Mouse (Mus musculus): ENCODE measurements around the gene Olfr1392. TPM values are rescaled to one million over a fixed set of nuclear protein-coding genes. Genes with fewer than 3 reads are reported as not detected.
A peak's percentile ranks its signal among the peaks of the same experiment; 100 is the strongest.

Gene Olfr1392
- polyA plus RNA-seq, 1 experiment from 2014 or later: not detected

DNA sequence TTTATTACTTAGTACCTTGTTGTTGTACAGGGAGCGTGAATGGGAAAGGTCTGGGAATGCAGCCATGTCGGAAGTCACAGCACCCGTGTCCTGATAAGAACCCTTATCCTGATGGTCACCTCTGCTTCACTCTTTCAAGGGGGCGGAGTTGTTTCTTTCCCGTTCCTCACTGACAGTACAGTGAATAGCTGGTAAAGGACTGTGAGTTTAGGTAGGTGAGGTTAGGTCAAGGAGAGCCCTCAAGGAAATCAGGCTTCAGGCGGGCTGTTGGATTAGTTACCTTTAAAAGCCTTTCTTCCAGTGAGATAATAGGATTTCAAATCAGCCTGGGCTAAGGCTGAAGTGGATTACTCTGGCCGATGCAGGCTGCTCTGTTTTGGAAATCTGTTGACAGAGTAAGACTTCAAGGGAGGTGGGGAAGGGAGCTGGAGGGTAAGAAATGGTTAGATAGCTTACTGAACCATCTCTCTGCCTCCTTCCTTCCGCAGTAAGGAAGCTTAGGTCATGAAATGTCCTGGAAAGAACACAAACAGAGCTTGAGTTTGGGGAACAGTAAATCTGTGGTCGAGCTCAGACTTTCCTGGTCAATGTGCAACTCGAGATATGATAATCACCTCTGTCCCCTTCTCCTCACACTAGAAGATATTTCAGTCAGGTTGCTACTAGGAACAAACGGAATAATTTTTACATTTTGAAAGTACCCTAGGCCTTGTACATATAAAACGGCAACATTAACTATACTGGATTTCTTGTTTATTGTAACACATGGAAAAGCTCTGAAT lies 39.3 kb upstream of the Olfr1392 start:
- no peak for ATAC-seq (ENCODE audit: low FRiP score, low read depth)
- Histone ChIP-seq H3K4me1 (peaks cover 22% of the 10 kb centered on the region), H3K9ac (no peak overlapping the region), H3K9me3 (no peaks in the 10 kb centered on the region), H3K36me3 (no peaks in the 10 kb centered on the region), H3K4me3 (no peak overlapping the region), H3K4me2 (replicated peaks) (peak overlapping the region; percentile 68), H3K27ac (no peak overlapping the region), H3K27me3 (replicated peaks) (no peaks in the 10 kb centered on the region)
- WGBS: 42% methylated on average over 12 of the region's 12 CpGs

DNA sequence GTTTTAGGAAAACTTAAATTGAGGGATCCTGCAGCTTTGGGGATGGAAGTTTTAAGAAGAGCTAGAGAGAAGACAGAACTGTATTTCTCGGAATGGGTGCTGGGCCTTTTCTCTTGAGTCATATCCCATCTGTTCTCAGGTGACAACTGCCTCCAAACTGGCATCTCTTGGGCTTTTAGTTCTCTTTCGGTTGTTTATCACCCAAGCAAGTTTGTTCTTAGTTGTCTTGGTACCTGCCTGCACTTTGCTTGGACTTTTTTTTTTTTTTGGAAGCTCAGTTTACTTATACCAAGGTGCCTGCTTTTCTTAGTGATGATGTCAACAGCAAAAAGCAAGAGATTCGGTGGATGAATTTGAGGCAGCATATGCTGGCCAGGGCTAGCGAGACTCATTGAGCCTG lies 38.6 kb upstream of the Olfr1392 start:
- ATAC-seq (ENCODE audit: low FRiP score, low read depth): no peak
- 90% methylated on average over 4 of the region's 4 CpGs for WGBS
- no peaks in the 10 kb centered on the region for H3K27me3 ChIP-seq (replicated peaks)
- H3K4me1 ChIP-seq: peaks cover 27% of the 10 kb centered on the region
- H3K4me3 ChIP-seq: no peak overlapping the region
- no peak overlapping the region for H3K27ac ChIP-seq
- no peaks in the 10 kb centered on the region for H3K36me3 ChIP-seq
- no peaks in the 10 kb centered on the region for H3K9me3 ChIP-seq
- no peak overlapping the region for H3K4me2 ChIP-seq (replicated peaks)
- H3K9ac ChIP-seq: no peak overlapping the region

GRCm38 (mm10) chr11:49247255-49247654 lies 37.8 kb upstream of the Olfr1392 start:
- no peaks in the 10 kb centered on the region for H3K36me3 ChIP-seq
- no peak overlapping the region for H3K4me3 ChIP-seq
- no peaks in the 10 kb centered on the region for H3K9me3 ChIP-seq
- no peaks in the 10 kb centered on the region for H3K27me3 ChIP-seq (replicated peaks)
- H3K4me2 ChIP-seq (replicated peaks): no peak overlapping the region
- no peak overlapping the region for H3K27ac ChIP-seq
- peak overlapping the region; percentile 40; the same call in 1 of the 2 replicates for H3K9ac ChIP-seq
- H3K4me1 ChIP-seq: peaks cover 27% of the 10 kb centered on the region
- WGBS: 56% methylated on average over 2 of the region's 2 CpGs
- no peak for ATAC-seq (ENCODE audit: low FRiP score, low read depth)

- no peak overlapping the region for H3K9ac ChIP-seq
- WGBS: 72% methylated on average over 6 of the region's 6 CpGs
- no peak overlapping the region for H3K4me2 ChIP-seq (replicated peaks)
- H3K36me3 ChIP-seq: no peaks in the 10 kb centered on the region
- H3K4me3 ChIP-seq: no peak overlapping the region
- H3K9me3 ChIP-seq: no peaks in the 10 kb centered on the region
- H3K27ac ChIP-seq: no peak overlapping the region
- H3K27me3 ChIP-seq (replicated peaks): no peaks in the 10 kb centered on the region
- no peak for ATAC-seq (ENCODE audit: low FRiP score, low read depth)
- peaks cover 27% of the 10 kb centered on the region for H3K4me1 ChIP-seq
Measured at GRCm38 (mm10) chr11:49248226-49248973, 36.7 kb upstream of the Olfr1392 start.

DNA sequence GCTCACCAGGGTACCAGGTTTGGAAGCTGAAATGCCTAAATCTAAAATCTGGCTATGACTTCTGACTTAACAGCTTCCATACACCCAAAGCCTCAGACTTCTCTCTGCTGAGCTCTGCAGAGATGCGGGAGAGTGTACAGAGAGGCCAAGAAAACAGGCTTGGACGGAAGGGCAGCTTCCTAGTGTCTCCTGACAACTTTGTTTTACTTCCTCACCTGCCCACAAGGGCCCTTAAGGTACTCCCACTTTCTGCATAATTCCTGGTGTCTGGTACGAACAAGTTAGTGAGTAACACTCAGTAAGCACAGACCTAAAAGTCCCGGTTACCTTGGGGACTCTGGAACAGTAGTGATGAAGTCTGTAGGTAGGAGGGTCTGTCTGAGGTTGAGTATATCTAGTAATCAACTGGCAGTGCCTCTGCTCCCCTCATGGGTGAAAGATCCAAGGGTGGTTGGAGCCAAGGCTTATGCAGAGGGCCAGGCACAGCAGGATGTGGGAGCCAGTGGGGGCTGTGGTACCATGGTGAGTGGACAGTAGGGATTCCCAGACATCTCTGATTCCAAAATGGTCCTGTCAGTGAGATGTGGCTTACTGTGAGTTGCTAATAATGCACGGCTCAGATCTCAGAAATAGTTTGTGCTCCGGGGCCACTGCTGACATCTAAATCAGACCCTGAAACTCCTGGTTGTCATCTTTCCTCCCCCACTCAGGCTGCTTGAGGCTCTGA lies 35.9 kb upstream of the Olfr1392 start:
- ATAC-seq (ENCODE audit: low FRiP score, low read depth): no peak
- peak overlapping the region; percentile 87; the same call in 1 of the 2 replicates for H3K4me2 ChIP-seq (replicated peaks)
- WGBS: 82% methylated on average over 6 of the region's 6 CpGs

GRCm38 (mm10) chr11:49249811-49250421 lies 35.2 kb upstream of the Olfr1392 start:
- H3K27me3 ChIP-seq (replicated peaks): no peaks in the 10 kb centered on the region
- ATAC-seq (ENCODE audit: low FRiP score, low read depth): no peak; the same call in 1 of the 2 replicates
- H3K9me3 ChIP-seq: no peaks in the 10 kb centered on the region
- H3K4me1 ChIP-seq: peaks cover 23% of the 10 kb centered on the region
- peak overlapping the region; percentile 80 for H3K9ac ChIP-seq
- peak overlapping the region; percentile 60 for H3K4me3 ChIP-seq
- WGBS: 27% methylated on average over 10 of the region's 10 CpGs
- peaks cover 7% of the 10 kb centered on the region for H3K36me3 ChIP-seq
- peak overlapping the region; percentile 87 for H3K4me2 ChIP-seq (replicated peaks)
- H3K27ac ChIP-seq: no peak overlapping the region

More for the DNA sequence above, 35.9 kb upstream of the Olfr1392 start:
- H3K4me1 ChIP-seq: peaks cover 27% of the 10 kb centered on the region
- no peaks in the 10 kb centered on the region for H3K27me3 ChIP-seq (replicated peaks)
- H3K9ac ChIP-seq: no peak overlapping the region
- H3K36me3 ChIP-seq: no peaks in the 10 kb centered on the region; the same call in 1 of the 2 replicates
- no peak overlapping the region for H3K4me3 ChIP-seq
- no peak overlapping the region for H3K27ac ChIP-seq
- no peaks in the 10 kb centered on the region for H3K9me3 ChIP-seq

GRCm38 (mm10) chr11:49250422-49251379 lies 34.4 kb upstream of the Olfr1392 start:
- 3% methylated on average over 44 of the region's 45 CpGs for WGBS
- peak overlapping the region; percentile 60 for H3K4me3 ChIP-seq
- peak overlapping the region; percentile 87 for H3K4me2 ChIP-seq (replicated peaks)
- no peaks in the 10 kb centered on the region for H3K27me3 ChIP-seq (replicated peaks)
- no peaks in the 10 kb centered on the region for H3K9me3 ChIP-seq
- H3K9ac ChIP-seq: peak overlapping the region; percentile 80
- peak; percentile 90 for ATAC-seq (ENCODE audit: low FRiP score, low read depth)
- H3K4me1 ChIP-seq: peaks cover 15% of the 10 kb centered on the region
- H3K36me3 ChIP-seq: peaks cover 9% of the 10 kb centered on the region
- H3K27ac ChIP-seq: no peak overlapping the region

GRCm38 (mm10) chr11:49251380-49251761 lies 33.7 kb upstream of the Olfr1392 start:
- ATAC-seq (ENCODE audit: low FRiP score, low read depth): no peak
- Histone ChIP-seq H3K9ac (peak overlapping the region; percentile 80; the same call in 1 of the 2 replicates), H3K27me3 (replicated peaks) (no peaks in the 10 kb centered on the region), H3K27ac (no peak overlapping the region), H3K4me3 (peak overlapping the region; percentile 60; the same call in 1 of the 2 replicates), H3K4me2 (replicated peaks) (peak overlapping the region; percentile 87), H3K36me3 (peaks cover 9% of the 10 kb centered on the region), H3K4me1 (peaks cover 12% of the 10 kb centered on the region), H3K9me3 (no peaks in the 10 kb centered on the region)
- WGBS: 72% methylated on average over 7 of the region's 7 CpGs

- Histone ChIP-seq H3K4me3 (no peak overlapping the region), H3K4me1 (peaks cover 12% of the 10 kb centered on the region), H3K9ac (no peak overlapping the region), H3K27ac (no peak overlapping the region), H3K36me3 (peaks cover 9% of the 10 kb centered on the region), H3K27me3 (replicated peaks) (no peaks in the 10 kb centered on the region), H3K9me3 (no peaks in the 10 kb centered on the region), H3K4me2 (replicated peaks) (peak overlapping the region; percentile 87; the same call in 1 of the 2 replicates)
- WGBS: 89% methylated on average over 5 of the region's 5 CpGs
- no peak for ATAC-seq (ENCODE audit: low FRiP score, low read depth)
Measured at GRCm38 (mm10) chr11:49252048-49252447, 33.0 kb upstream of the Olfr1392 start.

DNA sequence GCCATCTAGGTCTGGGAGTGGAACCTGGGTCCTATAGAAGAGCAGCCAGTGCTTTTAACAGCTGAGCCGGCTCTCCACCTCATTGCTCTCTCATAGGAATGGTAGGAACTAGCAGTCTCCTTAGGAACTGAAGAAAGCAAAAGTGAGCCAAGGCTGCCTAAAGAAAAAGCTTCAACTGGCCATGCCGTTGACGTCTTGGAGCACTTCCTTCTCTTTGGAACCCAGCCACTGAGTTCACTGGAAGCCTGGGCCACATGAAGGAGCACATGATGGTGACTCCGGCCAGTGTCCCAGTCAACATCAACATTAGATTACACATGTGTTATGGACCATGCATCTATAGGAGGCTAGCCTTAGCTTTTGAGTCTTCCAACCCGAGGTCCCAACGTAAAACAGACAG lies 32.0 kb upstream of the Olfr1392 start:
- Histone ChIP-seq H3K4me3 (no peak overlapping the region), H3K9ac (no peak overlapping the region), H3K36me3 (peaks cover 9% of the 10 kb centered on the region), H3K27me3 (replicated peaks) (no peaks in the 10 kb centered on the region), H3K4me1 (peaks cover 12% of the 10 kb centered on the region), H3K9me3 (no peaks in the 10 kb centered on the region), H3K27ac (no peak overlapping the region), H3K4me2 (replicated peaks) (no peak overlapping the region)
- WGBS: 93% methylated on average over 6 of the region's 6 CpGs
- ATAC-seq (ENCODE audit: low FRiP score, low read depth): no peak

GRCm38 (mm10) chr11:49259296-49259695 lies 25.8 kb upstream of the Olfr1392 start:
- Histone ChIP-seq H3K36me3 (peaks cover 31% of the 10 kb centered on the region), H3K27me3 (replicated peaks) (no peaks in the 10 kb centered on the region), H3K9me3 (no peaks in the 10 kb centered on the region), H3K9ac (no peak overlapping the region), H3K4me2 (replicated peaks) (no peak overlapping the region), H3K27ac (no peak overlapping the region), H3K4me3 (no peak overlapping the region), H3K4me1 (no peaks in the 10 kb centered on the region)
- no peak for ATAC-seq (ENCODE audit: low FRiP score, low read depth)
- WGBS: 89% methylated on average over 2 of the region's 2 CpGs

All from neural tube, embryonic 12.5 days (tissue).